Mouse (Mus musculus) embryonic fibroblast, embryonic 13.5 days (primary cell): ENCODE measurements at regions not wholly inside any gene's neighbourhood (a gene's known extent, or its start where the extent isn't known, plus 50 kb on each side); places are given as distances from the start of the nearest gene placed in this dataset.

Experiments used
- H3K27ac ChIP-seq: 2 replicates; pipeline ENCODE4 v1.5.1; 2012; ENCODE audit warnings: low read length, control low read depth, inconsistent platforms; ENCODE audit not compliant: insufficient read depth
- H3K4me1 ChIP-seq: 2 replicates; pipeline ENCODE4 v1.6.1; 2011; ENCODE audit warnings: low read length; ENCODE audit not compliant: control insufficient read depth, insufficient read depth
- H3K4me3 ChIP-seq: 2 replicates; pipeline ENCODE4 v1.5.1; 2011; ENCODE audit warnings: mild to moderate bottlenecking, control low read depth, low read length; ENCODE audit not compliant: insufficient read depth
- CTCF ChIP-seq: IDR thresholded peaks from 2 replicates; pipeline ENCODE4 v1.5.1; 2011; ENCODE audit warnings: mild to moderate bottlenecking, control low read depth, low read length, moderate library complexity, borderline replicate concordance; ENCODE audit not compliant: insufficient read depth
- POLR2A ChIP-seq: IDR thresholded peaks from 2 replicates; pipeline ENCODE4 v1.6.1; 2011; ENCODE audit warnings: low read depth, mild to moderate bottlenecking, control low read depth, low read length, moderate library complexity

DNA sequence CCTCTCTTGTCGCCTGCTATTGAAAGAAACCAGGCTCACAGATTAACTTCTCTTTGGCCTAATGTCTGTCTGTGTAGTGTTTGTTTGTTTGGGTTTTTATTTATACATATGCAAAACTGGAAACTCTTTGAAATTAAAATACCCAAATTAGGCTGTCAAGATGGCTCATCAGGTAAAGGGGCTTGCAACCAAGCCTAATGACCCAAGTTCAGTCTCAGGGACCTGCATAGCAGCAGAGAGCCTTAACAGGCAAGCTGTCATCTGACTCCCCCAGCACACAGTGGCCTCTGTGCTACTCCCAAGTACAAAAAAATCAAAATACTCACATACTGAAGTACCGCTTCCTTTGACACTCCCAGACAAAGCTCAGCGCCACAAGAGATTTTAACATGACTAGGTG lies 51.5 kb upstream of the Neo1 start:
- TF ChIP-seq POLR2A (no peak), CTCF (no peak)
- H3K27ac ChIP-seq = no peak overlapping the region
- H3K4me1 ChIP-seq = 0 out of 2 replicates have a peak, but pooled peaks cover 3% of the 10 kb centered on the region
- H3K4me3 ChIP-seq = no peak overlapping the region

- TF ChIP-seq CTCF (no peak), POLR2A (no peak)
- 0 out of 2 replicates have a peak, but pooled peaks cover 3% of the 10 kb centered on the region for H3K4me1 ChIP-seq
- H3K27ac ChIP-seq = no peak overlapping the region
- H3K4me3 ChIP-seq = no peak overlapping the region
Observed at GRCm38 (mm10) chr9:59087112-59087511, 50.9 kb upstream of the Neo1 start.

- H3K4me3 ChIP-seq = no peak overlapping the region
- 0 out of 2 replicates have a peak, but pooled peaks cover 3% of the 10 kb centered on the region for H3K4me1 ChIP-seq
- no peak overlapping the region for H3K27ac ChIP-seq
- TF ChIP-seq CTCF (no peak), POLR2A (no peak)
Observed at GRCm38 (mm10) chr9:59086556-59087102, 50.4 kb upstream of the Neo1 start.
